Mouse (Mus musculus) stomach, postnatal 0 days (tissue): ENCODE measurements at regions not wholly inside any gene's neighbourhood (a gene's known extent, or its start where the extent isn't known, plus 50 kb on each side); places are given as distances from the start of the nearest gene placed in this dataset.

Experiments
- ATAC-seq: fragments of 200-750 bp; cut with Nextera tagmentation; 2 replicates; pipeline ENCODE4 v1.8.0; 2017; ENCODE audit not compliant: low FRiP score, low TSS enrichment
- DNase-seq: peaks from one replicate; pipeline ENCODE4 v3.0.0-alpha.2; 2016; ENCODE audit warnings: low spot score
- H3K27ac ChIP-seq: fragments of 300-500 bp; sonication (generic); replicated peaks from 2 replicates; pipeline ENCODE4 v1.5.1; 2014; ENCODE audit warnings: mild to moderate bottlenecking, control low read depth
- H3K27me3 ChIP-seq: fragments of 300-500 bp; sonication (generic); 2 replicates; pipeline ENCODE4 v1.6.1; 2014; ENCODE audit warnings: low read length; ENCODE audit not compliant: control insufficient read depth, insufficient read depth
- H3K36me3 ChIP-seq: fragments of 300-500 bp; sonication (generic); 2 replicates; pipeline ENCODE4 v1.6.1; 2014; ENCODE audit warnings: low read length, mixed read lengths; ENCODE audit not compliant: control insufficient read depth, insufficient read depth
- H3K4me1 ChIP-seq: fragments of 300-500 bp; sonication (generic); replicated peaks from 2 replicates; pipeline ENCODE4 v1.6.1; 2014; ENCODE audit warnings: antibody characterized with exemption; ENCODE audit not compliant: control insufficient read depth, insufficient read depth
- H3K4me2 ChIP-seq: fragments of 300-500 bp; sonication (generic); replicated peaks from 2 replicates; pipeline ENCODE4 v1.6.1; 2014; ENCODE audit warnings: low read depth, mild to moderate bottlenecking, control low read depth, moderate library complexity
- H3K4me3 ChIP-seq: fragments of 300-500 bp; sonication (generic); 2 replicates; pipeline ENCODE4 v1.5.1; 2014; ENCODE audit warnings: low read depth, low read length, control low read depth
- H3K9ac ChIP-seq: fragments of 300-500 bp; sonication (generic); 2 replicates; pipeline ENCODE4 v1.6.1; 2014; ENCODE audit warnings: mild to moderate bottlenecking, low read length, control low read depth, mixed read lengths
- H3K9me3 ChIP-seq: fragments of 300-500 bp; sonication (generic); 2 replicates; pipeline ENCODE4 v1.6.1; 2016; ENCODE audit warnings: low read length; ENCODE audit not compliant: control insufficient read depth
- CTCF ChIP-seq: IDR thresholded peaks from 2 replicates; pipeline ENCODE4 v1.5.1; 2016; ENCODE audit warnings: antibody characterized with exemption, low read depth, mild to moderate bottlenecking, moderate library complexity
- EP300 ChIP-seq: optimal IDR thresholded peaks from 2 replicates; pipeline ENCODE3; 2016; ENCODE audit warnings: antibody characterized with exemption
- WGBS: fragments of 180-500 bp; shearing (Covaris S2); extraction: QIAGEN DNeasy Blood & Tissue Kit; methylation state at CpG from one replicate; pipeline ENCODE4 v1.1.7; 2014; 5-methylcytosine and 5-hydroxymethylcytosine counted together

DNA sequence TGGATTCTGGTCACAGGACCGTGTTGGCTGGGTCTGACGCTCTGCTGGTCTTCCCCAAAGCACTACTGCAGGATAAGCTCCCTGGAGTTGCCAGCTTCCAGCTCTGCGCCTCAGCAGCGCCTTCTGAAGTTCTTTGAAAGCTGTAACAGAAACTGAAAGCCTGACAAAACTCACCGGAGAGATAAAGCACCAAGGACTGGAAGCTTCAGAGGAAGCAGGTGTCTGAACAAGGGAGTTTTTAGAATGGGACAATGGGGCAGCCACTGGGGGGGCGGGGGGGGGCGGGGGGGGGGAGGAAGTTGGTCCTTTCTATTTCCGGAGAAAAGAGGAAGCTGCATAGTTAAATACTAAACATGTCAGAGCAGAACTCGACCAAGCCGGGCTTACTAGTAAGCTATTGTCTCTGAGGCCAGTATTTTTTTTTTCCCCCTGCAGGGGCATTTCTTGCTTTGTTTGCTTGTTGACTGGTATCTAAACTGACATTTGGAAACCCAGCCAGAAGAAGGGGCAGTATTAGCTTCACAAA is 180.8 kb upstream of the Klf7 start:
- WGBS = 6% methylated on average over 10 of the region's 10 CpGs
- Histone ChIP-seq H3K4me3 (peak overlapping the region; percentile 21; the same call in 1 of the 2 replicates), H3K27me3 (no peaks in the 10 kb centered on the region), H3K27ac (peak overlapping the region; percentile 81), H3K9me3 (no peaks in the 10 kb centered on the region), H3K36me3 (no peaks in the 10 kb centered on the region), H3K4me1 (peaks cover 3% of the 10 kb centered on the region; the same call in 1 of the 2 replicates), H3K4me2 (peak overlapping the region; percentile 38), H3K9ac (peak overlapping the region; percentile 45; the same call in 1 of the 2 replicates)
- TF ChIP-seq EP300 = no peak
- TF ChIP-seq CTCF = peak; percentile 51
- ATAC-seq (peak; percentile 59), DNase-seq (peak; percentile 50)

DNA sequence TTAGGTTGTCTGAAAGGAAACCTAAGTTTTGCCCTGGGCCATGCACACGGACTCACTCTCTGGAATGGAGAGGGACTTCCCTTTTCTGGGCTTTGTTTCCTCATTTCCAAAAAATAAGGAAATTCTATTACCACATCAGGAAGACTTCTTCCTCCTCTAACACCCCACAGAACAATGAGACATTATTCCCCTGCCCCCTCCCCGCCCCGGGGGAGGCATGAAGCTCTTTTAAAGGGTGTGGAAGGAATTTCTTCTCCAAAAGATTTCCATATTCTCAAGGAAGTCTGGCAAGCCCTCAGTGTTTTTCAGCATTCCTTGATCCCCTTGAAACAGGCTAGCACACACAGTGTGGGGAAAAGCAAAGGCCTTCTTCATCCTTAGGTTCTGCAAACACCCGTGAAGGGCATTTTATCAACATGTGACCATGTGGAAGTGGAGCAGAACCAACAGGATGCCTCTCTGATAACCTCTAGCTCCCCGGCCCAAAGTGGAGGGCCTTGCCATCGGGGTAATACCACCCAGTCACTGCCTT is 179.5 kb upstream of the Klf7 start:
- no peak overlapping the region for H3K4me2 ChIP-seq
- ATAC-seq = no peak
- H3K4me3 ChIP-seq = no peak overlapping the region
- DNase-seq = no peak
- TF ChIP-seq CTCF = no peak
- no peak for TF ChIP-seq EP300
- 46% methylated on average over 6 of the region's 6 CpGs for WGBS
- H3K36me3 ChIP-seq = no peaks in the 10 kb centered on the region
- H3K9ac ChIP-seq = no peak overlapping the region
- H3K9me3 ChIP-seq = no peaks in the 10 kb centered on the region
- H3K27ac ChIP-seq = no peak overlapping the region
- H3K4me1 ChIP-seq = peaks cover 3% of the 10 kb centered on the region; the same call in 1 of the 2 replicates
- H3K27me3 ChIP-seq = no peaks in the 10 kb centered on the region

DNA sequence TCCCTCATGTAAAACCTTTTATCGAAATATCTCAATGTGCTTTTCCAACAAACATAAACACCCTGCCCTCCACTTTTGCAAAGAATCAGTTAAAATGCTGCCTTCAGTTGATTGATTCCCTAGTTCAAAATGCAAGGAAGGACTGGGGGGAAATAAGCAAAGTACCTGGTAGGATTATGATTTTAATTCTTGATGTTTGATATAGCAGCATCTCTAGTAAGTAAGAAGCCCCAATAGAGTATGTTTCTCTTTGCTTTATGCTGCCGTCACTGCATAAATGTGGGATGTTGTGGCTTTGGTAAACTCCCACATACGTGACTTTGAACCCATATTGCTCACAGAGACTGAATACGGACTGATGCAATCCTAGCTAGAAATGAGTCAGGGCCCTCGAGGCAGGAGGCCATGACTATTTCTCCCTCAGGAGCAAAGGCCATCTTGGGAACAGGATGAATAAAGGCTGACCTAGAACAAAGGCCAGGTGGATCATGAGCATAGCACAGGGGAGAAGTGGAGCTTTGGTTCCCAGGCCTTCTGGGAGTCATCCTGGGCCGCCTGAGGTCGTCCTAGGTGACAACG is 179.0 kb upstream of the Klf7 start:
- Histone ChIP-seq H3K27me3 (no peaks in the 10 kb centered on the region), H3K4me3 (no peak overlapping the region), H3K4me1 (peaks cover 3% of the 10 kb centered on the region; the same call in 1 of the 2 replicates), H3K36me3 (no peaks in the 10 kb centered on the region), H3K9me3 (no peaks in the 10 kb centered on the region), H3K4me2 (no peak overlapping the region), H3K9ac (no peak overlapping the region), H3K27ac (no peak overlapping the region)
- ATAC-seq (peak; percentile 54; the same call in 1 of the 2 replicates), DNase-seq (no peak)
- WGBS = 74% methylated on average over 8 of the region's 8 CpGs
- TF ChIP-seq EP300 = no peak
- TF ChIP-seq CTCF = no peak

DNA sequence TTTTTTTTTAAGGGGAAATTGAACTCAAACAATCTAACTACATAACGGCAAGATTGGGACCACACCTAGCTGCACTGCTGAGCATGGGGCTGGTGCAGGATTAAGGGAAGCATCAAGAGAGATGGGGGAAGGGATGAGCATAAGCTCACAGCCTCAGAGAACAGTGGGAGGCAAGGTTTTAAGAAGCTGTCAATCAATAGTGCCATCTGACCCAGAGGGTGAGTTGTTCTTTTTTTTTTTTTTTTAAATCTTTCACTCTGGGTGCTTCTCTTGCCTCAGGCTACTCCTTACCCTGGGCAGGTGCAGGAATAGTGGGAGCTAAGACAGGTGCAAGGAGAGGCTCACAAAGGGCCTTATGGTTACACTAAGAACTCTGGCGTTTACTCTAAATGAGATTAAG is 176.9 kb upstream of the Klf7 start:
- TF ChIP-seq EP300 (no peak), CTCF (no peak)
- no peak for ATAC-seq
- Histone ChIP-seq H3K4me2 (no peak overlapping the region), H3K9me3 (no peaks in the 10 kb centered on the region), H3K9ac (no peak overlapping the region), H3K27me3 (no peaks in the 10 kb centered on the region), H3K36me3 (no peaks in the 10 kb centered on the region), H3K4me1 (no peaks in the 10 kb centered on the region), H3K4me3 (no peak overlapping the region), H3K27ac (no peak overlapping the region)
- DNase-seq = no peak
- WGBS = 48% methylated on average over 2 of the region's 2 CpGs

- Histone ChIP-seq H3K9ac (no peak overlapping the region), H3K4me3 (no peak overlapping the region), H3K36me3 (no peaks in the 10 kb centered on the region), H3K4me1 (no peaks in the 10 kb centered on the region), H3K4me2 (no peak overlapping the region), H3K9me3 (no peaks in the 10 kb centered on the region), H3K27me3 (no peaks in the 10 kb centered on the region), H3K27ac (no peak overlapping the region)
- ATAC-seq = no peak
- 90% methylated on average over 14 of the region's 14 CpGs for WGBS
- TF ChIP-seq EP300 (no peak), CTCF (no peak)
- DNase-seq = no peak
Observed at GRCm38 (mm10) chr1:64298188-64298587, 176.1 kb upstream of the Klf7 start.

GRCm38 (mm10) chr1:64297343-64297742 is 175.3 kb upstream of the Klf7 start:
- no peaks in the 10 kb centered on the region for H3K27me3 ChIP-seq
- ATAC-seq (no peak), DNase-seq (no peak)
- H3K36me3 ChIP-seq = no peaks in the 10 kb centered on the region
- H3K27ac ChIP-seq = no peak overlapping the region
- H3K4me2 ChIP-seq = no peak overlapping the region
- no peak overlapping the region for H3K4me3 ChIP-seq
- TF ChIP-seq CTCF (no peak), EP300 (no peak)
- no peak overlapping the region for H3K9ac ChIP-seq
- no peaks in the 10 kb centered on the region for H3K4me1 ChIP-seq
- no peaks in the 10 kb centered on the region for H3K9me3 ChIP-seq
- 70% methylated on average over 5 of the region's 5 CpGs for WGBS
